Mouse (Mus musculus) liver (tissue): ENCODE data around the gene Pef1.

Experiments
- DNase-seq: peaks from one replicate; pipeline ENCODE4 v3.0.0-alpha.2; 2020; ENCODE audit warnings: mixed read lengths

Pef1 gene

GRCm38 (mm10) chr4:130101183-130101582 is 1.2 kb upstream of the Pef1 start:
- DNase-seq = no peak

GRCm38 (mm10) chr4:130103632-130104031 is 1.3 kb downstream of the Pef1 start:
- no peak for DNase-seq

DNA sequence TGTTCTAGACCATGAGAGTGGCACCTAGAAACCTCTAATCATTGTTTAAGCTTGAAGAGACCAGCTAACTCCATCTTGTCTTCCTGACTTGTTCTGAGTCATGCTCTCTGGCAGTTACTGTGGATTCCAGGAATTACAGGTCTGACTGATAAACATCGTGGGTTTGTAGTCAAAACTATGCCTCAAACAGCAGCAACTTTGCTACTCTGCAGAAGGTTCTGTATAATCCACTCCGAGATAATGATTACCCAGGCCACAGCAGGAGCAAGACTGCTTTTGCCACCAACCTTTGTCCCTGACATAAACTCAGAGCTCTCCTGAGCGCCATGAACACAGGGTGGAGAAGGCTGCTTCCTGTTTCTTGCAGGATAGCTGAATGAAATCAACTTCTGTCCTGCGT is 2.2 kb downstream of the Pef1 start:
- no peak for DNase-seq

DNA sequence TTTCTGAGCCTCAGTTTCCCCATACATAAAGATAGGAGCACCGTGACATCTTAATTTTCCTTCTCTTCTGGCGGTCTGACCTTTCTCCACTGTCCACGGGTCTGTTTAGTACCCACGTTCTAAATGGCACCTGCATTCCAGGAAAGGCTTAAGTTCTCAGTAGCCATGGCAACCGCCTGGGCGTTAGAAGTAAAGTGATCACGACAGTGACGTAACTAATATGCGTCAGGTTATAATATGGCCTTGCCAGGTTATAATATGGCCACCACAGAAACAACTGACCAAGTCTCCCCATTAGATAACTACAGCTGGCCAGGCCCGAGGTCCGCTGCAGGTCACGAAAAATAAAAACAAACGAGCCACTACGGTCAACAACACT is 4.7 kb downstream of the Pef1 start:
- DNase-seq = no peak

DNA sequence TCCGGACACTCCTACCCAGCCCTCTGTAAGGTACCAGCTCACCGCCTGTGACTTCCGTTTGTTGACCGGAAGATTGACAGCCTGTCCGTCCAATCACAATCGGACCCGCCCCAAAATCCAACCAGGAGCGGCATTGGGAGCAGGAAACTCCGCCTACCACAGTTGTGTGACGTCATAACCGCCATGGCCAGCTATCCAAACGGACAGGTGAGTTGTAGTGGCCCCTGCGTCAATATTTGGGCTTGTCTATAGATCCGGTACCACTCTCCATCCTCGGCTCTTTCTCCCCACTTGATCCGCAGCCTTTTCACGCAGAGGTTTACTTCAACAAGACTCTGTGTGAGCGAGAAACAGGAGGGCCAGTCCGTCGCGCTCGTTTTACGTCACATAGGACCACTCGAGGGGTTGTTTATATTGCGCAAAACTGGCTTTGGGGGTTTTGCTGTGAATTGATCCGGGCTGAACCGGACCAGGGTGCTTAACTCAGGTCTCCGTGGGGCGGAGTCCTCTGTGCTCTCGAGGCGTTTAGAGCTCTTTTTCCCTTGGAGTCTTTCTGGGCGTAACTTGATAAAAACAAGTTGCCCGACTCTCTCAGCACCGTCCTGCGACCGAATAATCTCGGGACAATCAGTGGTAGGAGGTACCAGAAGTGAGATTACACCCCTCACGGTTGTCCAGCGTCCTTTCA is 5.2 kb downstream of the Pef1 start:
- peak; percentile 100 for DNase-seq

GRCm38 (mm10) chr4:130108929-130109328 is 6.6 kb downstream of the Pef1 start:
- DNase-seq = peak; percentile 41

DNA sequence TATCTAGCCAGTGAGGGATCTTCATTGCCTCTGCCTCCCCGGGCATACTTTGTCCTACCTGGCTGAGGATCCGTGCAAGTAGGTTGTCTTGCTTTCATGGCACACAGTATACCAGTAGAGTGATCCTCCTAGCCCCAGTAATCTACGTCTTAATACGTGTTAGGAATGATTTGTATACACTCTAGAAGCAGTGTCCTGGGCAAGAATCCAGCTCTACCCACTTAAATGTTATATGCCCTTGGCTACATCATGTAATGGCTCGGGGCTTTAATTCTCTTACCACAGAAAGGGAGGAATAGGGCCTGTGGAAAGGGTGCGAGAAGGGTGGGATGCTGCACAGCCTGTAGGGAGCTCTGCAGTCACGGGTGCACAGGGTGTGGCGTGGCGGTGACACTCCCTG is 7.3 kb downstream of the Pef1 start:
- DNase-seq = no peak

- no peak for DNase-seq
These were observed 7.7 kb downstream of the Pef1 start for GRCm38 (mm10) chr4:130110091-130110490.

DNA sequence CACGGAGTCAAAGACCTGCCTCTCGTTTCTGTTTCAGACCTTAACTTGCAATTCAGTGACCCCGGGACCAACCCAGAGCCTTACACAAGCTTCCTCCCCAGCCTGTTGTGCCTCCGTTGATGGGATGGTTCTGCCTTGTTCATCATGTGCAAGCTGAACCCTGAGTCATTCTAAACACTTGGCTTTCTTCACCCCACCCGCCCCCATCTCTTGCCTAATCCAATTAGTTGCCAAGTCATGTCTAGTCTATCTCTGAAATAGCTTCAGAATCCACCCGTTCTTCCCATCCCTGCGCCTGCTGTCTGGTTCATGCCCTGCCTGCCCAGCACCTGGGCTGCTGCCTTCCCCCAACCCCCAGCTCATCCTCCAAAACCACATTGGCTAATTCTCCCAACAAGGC is 9.9 kb downstream of the Pef1 start:
- DNase-seq = peak; percentile 56

DNA sequence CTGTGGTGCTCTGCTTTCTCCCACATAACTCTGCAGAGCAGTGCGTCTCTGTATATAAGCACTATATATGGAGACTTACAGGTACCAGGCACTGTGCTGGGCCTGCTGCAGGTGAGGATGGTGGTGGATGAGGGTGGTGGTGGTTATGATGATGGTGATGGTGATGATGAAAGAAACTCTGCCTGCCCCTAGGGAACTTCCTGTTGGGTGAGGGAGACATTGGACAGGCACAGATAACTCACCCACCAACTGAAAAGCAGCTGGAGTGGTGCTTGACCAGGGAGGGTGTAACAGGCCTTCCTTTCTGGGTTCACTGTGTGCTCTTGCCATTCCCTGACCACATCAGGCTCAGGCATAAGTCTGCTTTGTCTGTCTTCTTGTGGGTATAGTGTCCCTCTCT is 10.4 kb downstream of the Pef1 start:
- DNase-seq = no peak

- no peak for DNase-seq
These were observed 18.4 kb downstream of the Pef1 start for GRCm38 (mm10) chr4:130120752-130121151.

DNA sequence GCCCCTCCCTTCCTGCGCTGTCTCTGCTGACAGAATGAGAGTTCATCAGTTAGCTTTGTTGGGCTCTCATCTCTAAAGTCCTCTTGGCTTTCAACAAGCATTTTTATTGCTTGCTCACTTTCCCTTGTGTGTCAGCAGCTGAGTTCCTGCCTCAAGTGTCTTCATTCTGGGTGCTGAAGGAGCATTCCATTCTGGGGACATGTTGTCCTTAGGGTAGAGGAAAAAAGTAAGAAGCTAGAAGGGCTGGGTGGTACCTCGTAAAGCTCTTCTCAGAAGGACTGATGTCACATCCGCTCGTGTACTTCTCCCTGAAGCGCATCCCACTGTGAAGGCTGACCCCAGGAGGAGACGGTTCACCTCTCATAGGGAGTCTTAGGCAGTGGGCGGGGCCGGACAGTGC is 19.2 kb downstream of the Pef1 start:
- no peak for DNase-seq

- no peak for DNase-seq
These were observed 20.7 kb downstream of the Pef1 start for GRCm38 (mm10) chr4:130123020-130123419.

DNA sequence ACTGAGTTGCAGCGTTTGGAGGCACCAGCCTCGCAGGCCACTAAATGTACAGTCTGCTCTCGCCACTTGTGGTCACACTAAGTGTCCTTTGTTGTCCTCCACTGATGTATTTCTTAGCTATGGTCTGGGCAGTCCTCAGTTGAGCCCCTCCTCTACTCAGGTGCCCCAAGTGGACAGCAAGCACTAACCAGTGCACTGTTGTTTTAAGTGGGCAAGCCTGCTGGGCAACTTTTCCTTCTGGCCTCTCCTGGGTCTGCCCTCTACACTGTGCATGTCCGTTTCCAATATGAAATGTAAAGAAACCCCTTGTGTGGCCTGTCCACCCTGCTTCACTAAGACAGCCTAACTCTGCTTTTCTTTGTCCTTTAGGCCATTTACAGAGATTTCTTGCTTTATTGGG is 21.8 kb downstream of the Pef1 start:
- no peak for DNase-seq

GRCm38 (mm10) chr4:130125164-130125563 is 22.8 kb downstream of the Pef1 start:
- DNase-seq = no peak

- DNase-seq = no peak
These were observed 23.6 kb downstream of the Pef1 start for GRCm38 (mm10) chr4:130125935-130126334.

- DNase-seq = no peak
These were observed 26.5 kb downstream of the Pef1 start for GRCm38 (mm10) chr4:130128907-130129306.

- no peak for DNase-seq
These were observed 27.7 kb downstream of the Pef1 start for GRCm38 (mm10) chr4:130130082-130130481.

DNA sequence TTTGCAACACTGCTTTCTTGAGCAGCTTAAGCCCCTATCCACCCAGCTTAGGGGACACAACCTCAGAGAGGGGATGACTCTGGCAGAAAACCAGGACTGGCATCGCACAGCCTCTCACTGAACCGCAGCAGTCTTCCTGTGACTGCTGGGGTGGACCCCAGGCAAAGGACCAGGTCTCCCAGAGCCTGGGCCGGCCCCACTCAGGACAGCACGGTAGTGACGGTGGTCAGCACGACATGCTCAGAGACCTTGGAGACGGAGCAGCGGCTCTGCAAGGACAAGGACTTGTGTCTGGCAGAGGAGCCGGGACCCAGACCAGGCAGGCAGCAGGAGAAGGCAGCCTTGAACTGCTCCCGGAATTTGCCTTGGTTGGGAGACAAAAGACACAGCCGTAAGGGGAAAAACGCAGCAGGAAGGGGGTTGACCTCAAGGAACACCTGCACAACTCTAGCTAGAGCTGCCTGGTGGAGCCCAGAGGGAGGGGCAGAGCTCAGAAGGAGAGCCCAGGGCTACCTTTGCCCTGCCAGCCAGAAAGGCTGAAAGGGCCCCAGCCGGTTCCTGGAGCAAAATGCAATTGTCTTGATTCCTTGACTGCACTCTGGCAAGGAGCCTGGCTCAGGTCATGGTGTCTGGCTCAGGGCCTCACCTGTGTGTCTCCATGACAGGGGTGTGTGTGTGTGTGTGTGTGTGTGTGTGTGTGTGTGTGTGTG is 28.4 kb downstream of the Pef1 start:
- DNase-seq = no peak

- DNase-seq = no peak
These were observed 29.2 kb downstream of the Pef1 start for GRCm38 (mm10) chr4:130131448-130132105.

DNA sequence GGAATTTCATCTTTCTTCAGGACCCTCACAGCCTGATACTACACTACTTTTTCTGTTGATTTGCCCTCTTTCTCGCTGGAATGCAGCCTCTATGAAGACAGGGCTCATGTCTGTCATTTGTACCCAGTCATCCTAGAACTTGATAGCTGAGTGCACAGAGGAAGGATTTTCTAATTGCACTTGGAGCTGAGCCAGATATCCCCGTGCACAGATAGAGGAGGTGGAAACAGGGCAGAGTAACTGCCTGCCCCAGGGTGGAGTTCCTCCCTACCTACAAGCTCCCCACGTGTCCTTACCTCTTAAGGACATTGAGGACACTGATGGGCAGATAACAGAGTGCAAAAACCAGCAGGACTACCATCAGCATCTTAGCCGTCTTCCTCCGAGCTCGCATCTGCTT is 31.0 kb downstream of the Pef1 start:
- no peak for DNase-seq

GRCm38 (mm10) chr4:130138441-130139213 is 36.3 kb downstream of the Pef1 start:
- peak; percentile 65 for DNase-seq

- DNase-seq = no peak
These were observed 36.8 kb downstream of the Pef1 start, which contains the start of gene Hcrtr1 for GRCm38 (mm10) chr4:130139214-130139492. TSS of gene Hcrtr1 (minus strand) at chr4:130139359.

- DNase-seq = no peak
These were observed 38.6 kb downstream of the Pef1 start for GRCm38 (mm10) chr4:130140992-130141402.
